Mouse (Mus musculus): ENCODE measurements at regions not wholly inside any gene's neighbourhood (a gene's known extent, or its start where the extent isn't known, plus 50 kb on each side); places are given as distances from the start of the nearest gene placed in this dataset.
A peak's percentile ranks its signal among the peaks of the same experiment; 100 is the strongest.

GRCm38 (mm10) chr4:124236476-124236875, 318.7 kb upstream of the 4930535I16Rik start:
- no peak for TF ChIP-seq EP300 (IDR thresholded peaks at IDR 0.05; ENCODE audit: low read depth)
- no peak for TF ChIP-seq CTCF (IDR thresholded peaks at IDR 0.05; ENCODE audit: low read depth)
- H3K27ac ChIP-seq (ENCODE audit: low read depth), result no peak overlapping the region
- WGBS (ENCODE audit: insufficient replicate concordance), result 74% methylated on average over 16 of the region's 16 CpGs
- H3K4me3 ChIP-seq (ENCODE audit: low read depth, low read length), result no peak overlapping the region
- no peaks in the 10 kb centered on the region; the same call in 1 of the 2 replicates for H3K9me3 ChIP-seq (ENCODE audit: low read length)
- DNase-seq (no peak), ATAC-seq (no peak)
- H3K27me3 ChIP-seq (ENCODE audit: insufficient read depth, low read length), result no peaks in the 10 kb centered on the region
- no peak overlapping the region for H3K9ac ChIP-seq (replicated peaks)
- no peaks in the 10 kb centered on the region for H3K36me3 ChIP-seq (replicated peaks; ENCODE audit: insufficient read depth, low read length)
- no peaks in the 10 kb centered on the region for H3K4me1 ChIP-seq (ENCODE audit: insufficient read depth)
- no peak overlapping the region for H3K4me2 ChIP-seq (ENCODE audit: low read depth, low read length)

GRCm38 (mm10) chr4:124228537-124228936, 310.7 kb upstream of the 4930535I16Rik start:
- WGBS (ENCODE audit: insufficient replicate concordance), result 11% methylated on average over 17 of the region's 17 CpGs
- no peak overlapping the region for H3K27ac ChIP-seq (ENCODE audit: low read depth)
- H3K36me3 ChIP-seq (replicated peaks; ENCODE audit: insufficient read depth, low read length), result no peaks in the 10 kb centered on the region
- no peaks in the 10 kb centered on the region for H3K27me3 ChIP-seq (ENCODE audit: insufficient read depth, low read length)
- TF ChIP-seq CTCF (IDR thresholded peaks at IDR 0.05; ENCODE audit: low read depth) (peak; percentile 68), EP300 (IDR thresholded peaks at IDR 0.05; ENCODE audit: low read depth) (no peak)
- no peak for ATAC-seq
- H3K9ac ChIP-seq (replicated peaks), result no peak overlapping the region
- no peak overlapping the region for H3K4me2 ChIP-seq (ENCODE audit: low read depth, low read length)
- no peaks in the 10 kb centered on the region; the same call in 1 of the 2 replicates for H3K9me3 ChIP-seq (ENCODE audit: low read length)
- H3K4me3 ChIP-seq (ENCODE audit: low read depth, low read length), result no peak overlapping the region
- peak; percentile 66 for DNase-seq
- H3K4me1 ChIP-seq (ENCODE audit: insufficient read depth), result no peaks in the 10 kb centered on the region

- H3K4me3 ChIP-seq (ENCODE audit: low read depth, low read length), result no peak overlapping the region
- H3K4me2 ChIP-seq (ENCODE audit: low read depth, low read length), result no peak overlapping the region
- ATAC-seq, result no peak
- H3K36me3 ChIP-seq (replicated peaks; ENCODE audit: insufficient read depth, low read length), result no peaks in the 10 kb centered on the region
- no peak for TF ChIP-seq CTCF (IDR thresholded peaks at IDR 0.05; ENCODE audit: low read depth)
- TF ChIP-seq EP300 (IDR thresholded peaks at IDR 0.05; ENCODE audit: low read depth), result no peak
- no peaks in the 10 kb centered on the region for H3K27me3 ChIP-seq (ENCODE audit: insufficient read depth, low read length)
- no peaks in the 10 kb centered on the region for H3K9me3 ChIP-seq (ENCODE audit: low read length)
- H3K27ac ChIP-seq (ENCODE audit: low read depth), result no peak overlapping the region
- no peak overlapping the region for H3K9ac ChIP-seq (replicated peaks)
- WGBS (ENCODE audit: insufficient replicate concordance), result 71% methylated on average over 15 of the region's 15 CpGs
- H3K4me1 ChIP-seq (ENCODE audit: insufficient read depth), result no peaks in the 10 kb centered on the region
- DNase-seq, result no peak
Measured at GRCm38 (mm10) chr4:124223646-124224500, 306.1 kb upstream of the 4930535I16Rik start.

- no peak overlapping the region for H3K27ac ChIP-seq (ENCODE audit: low read depth)
- ATAC-seq, result no peak
- H3K4me2 ChIP-seq (ENCODE audit: low read depth, low read length), result no peak overlapping the region
- TF ChIP-seq EP300 (IDR thresholded peaks at IDR 0.05; ENCODE audit: low read depth) (no peak), CTCF (IDR thresholded peaks at IDR 0.05; ENCODE audit: low read depth) (no peak)
- no peaks in the 10 kb centered on the region for H3K36me3 ChIP-seq (replicated peaks; ENCODE audit: insufficient read depth, low read length)
- no peaks in the 10 kb centered on the region for H3K4me1 ChIP-seq (ENCODE audit: insufficient read depth)
- WGBS (ENCODE audit: insufficient replicate concordance), result 70% methylated on average over 4 of the region's 4 CpGs
- H3K9me3 ChIP-seq (ENCODE audit: low read length), result no peaks in the 10 kb centered on the region
- H3K9ac ChIP-seq (replicated peaks), result no peak overlapping the region
- H3K4me3 ChIP-seq (ENCODE audit: low read depth, low read length), result no peak overlapping the region
- no peak for DNase-seq
- H3K27me3 ChIP-seq (ENCODE audit: insufficient read depth, low read length), result no peaks in the 10 kb centered on the region
Measured at GRCm38 (mm10) chr4:124221736-124222135, 303.9 kb upstream of the 4930535I16Rik start.

GRCm38 (mm10) chr4:124217206-124217605, 299.4 kb upstream of the 4930535I16Rik start:
- Histone ChIP-seq H3K4me3 (ENCODE audit: low read depth, low read length) (no peak overlapping the region), H3K9ac (replicated peaks) (no peak overlapping the region), H3K36me3 (replicated peaks; ENCODE audit: insufficient read depth, low read length) (no peaks in the 10 kb centered on the region), H3K4me2 (ENCODE audit: low read depth, low read length) (no peak overlapping the region), H3K27me3 (ENCODE audit: insufficient read depth, low read length) (no peaks in the 10 kb centered on the region), H3K4me1 (ENCODE audit: insufficient read depth) (no peaks in the 10 kb centered on the region), H3K9me3 (ENCODE audit: low read length) (no peaks in the 10 kb centered on the region), H3K27ac (ENCODE audit: low read depth) (no peak overlapping the region)
- DNase-seq, result peak; percentile 36
- ATAC-seq, result no peak
- 40% methylated on average over 10 of the region's 10 CpGs for WGBS (ENCODE audit: insufficient replicate concordance)
- TF ChIP-seq EP300 (IDR thresholded peaks at IDR 0.05; ENCODE audit: low read depth), result no peak
- TF ChIP-seq CTCF (IDR thresholded peaks at IDR 0.05; ENCODE audit: low read depth), result no peak

- no peak overlapping the region for H3K4me2 ChIP-seq (ENCODE audit: low read depth, low read length)
- TF ChIP-seq EP300 (IDR thresholded peaks at IDR 0.05; ENCODE audit: low read depth) (no peak), CTCF (IDR thresholded peaks at IDR 0.05; ENCODE audit: low read depth) (no peak)
- H3K4me3 ChIP-seq (ENCODE audit: low read depth, low read length), result no peak overlapping the region
- no peaks in the 10 kb centered on the region for H3K36me3 ChIP-seq (replicated peaks; ENCODE audit: insufficient read depth, low read length)
- H3K9ac ChIP-seq (replicated peaks), result no peak overlapping the region
- H3K9me3 ChIP-seq (ENCODE audit: low read length), result no peaks in the 10 kb centered on the region
- no peak for DNase-seq
- no peak overlapping the region for H3K27ac ChIP-seq (ENCODE audit: low read depth)
- no peaks in the 10 kb centered on the region for H3K27me3 ChIP-seq (ENCODE audit: insufficient read depth, low read length)
- H3K4me1 ChIP-seq (ENCODE audit: insufficient read depth), result no peaks in the 10 kb centered on the region
- 65% methylated on average over 5 of the region's 5 CpGs for WGBS (ENCODE audit: insufficient replicate concordance)
- ATAC-seq, result no peak
Measured at GRCm38 (mm10) chr4:124216351-124216750, 298.5 kb upstream of the 4930535I16Rik start.

Measured in liver, postnatal 0 days (tissue).